Mouse (Mus musculus) lung, adult 2 months (tissue): Measurements from ENCODE around the gene Dnajc28.

Experiments
- CTCF ChIP-seq: fragments of 200-500 bp; IDR thresholded peaks from 2 replicates; pipeline ENCODE4 v1.5.1; 2011; ENCODE audit warnings: mild to moderate bottlenecking, low read length, control low read depth; ENCODE audit not compliant: insufficient read depth
- POLR2A ChIP-seq: fragments of 200-500 bp; IDR thresholded peaks from 2 replicates; pipeline ENCODE4 v1.6.1; 2011; ENCODE audit warnings: low read depth, mild to moderate bottlenecking, control low read depth, low read length, borderline replicate concordance; ENCODE audit errors: extremely low read depth

GRCm38 (mm10) chr16:91652191-91652590 is 33.4 kb upstream of the Dnajc28 start:
- TF ChIP-seq CTCF (no peak), POLR2A (no peak)
